Mouse (Mus musculus) stomach, postnatal 0 days (tissue): ENCODE data around the gene Ccdc83.

Source experiments
- CTCF ChIP-seq: IDR thresholded peaks from 2 replicates; pipeline ENCODE4 v1.5.1; 2016; ENCODE audit warnings: antibody characterized with exemption, low read depth, mild to moderate bottlenecking, moderate library complexity
- EP300 ChIP-seq: optimal IDR thresholded peaks from 2 replicates; pipeline ENCODE3; 2016; ENCODE audit warnings: antibody characterized with exemption

DNA sequence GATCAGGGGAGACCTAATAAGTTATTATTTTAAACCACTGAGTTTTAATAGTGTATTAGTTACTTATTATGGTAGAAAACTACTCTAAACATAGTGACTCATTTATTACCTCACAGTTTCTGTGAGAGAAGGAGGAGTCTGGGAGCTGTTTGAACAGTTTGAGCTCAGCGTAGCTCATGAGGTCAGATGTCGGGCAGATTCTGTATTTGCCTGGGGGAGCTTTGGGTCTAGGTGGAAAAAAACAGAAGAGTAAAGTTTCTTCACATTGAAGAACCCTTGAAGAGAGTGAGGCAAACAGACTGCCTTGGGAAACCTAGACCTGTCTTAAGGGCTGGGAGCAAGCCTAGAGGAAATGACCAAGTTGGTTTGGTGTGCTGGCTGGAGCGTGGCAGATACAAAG, 11.7 kb upstream of the Ccdc83 start:
- TF ChIP-seq CTCF, result no peak
- TF ChIP-seq EP300, result no peak
